Mouse (Mus musculus) liver, embryonic 13.5 days (tissue): ENCODE results near the gene Aaed1. TPM values are rescaled to one million over a fixed set of nuclear protein-coding genes. Genes with fewer than 3 reads are reported as not detected.

ENCODE experiments used
- ATAC-seq: fragments of 200-750 bp; cut with Nextera tagmentation; 2 replicates; pipeline ENCODE4 v1.8.0; 2017; ENCODE audit warnings: low read depth, mild to moderate bottlenecking, moderate number of reproducible peaks, moderate library complexity
- DNase-seq: peaks from one replicate; pipeline ENCODE4 v3.0.0; 2022
- H3K27ac ChIP-seq: fragments of 300-500 bp; sonication (generic); 2 replicates; pipeline ENCODE4 v1.5.1; 2015; ENCODE audit warnings: moderate library complexity, mild to moderate bottlenecking, inconsistent platforms
- H3K27me3 ChIP-seq: fragments of 300-500 bp; sonication (generic); 2 replicates; pipeline ENCODE4 v1.6.1; 2015; ENCODE audit warnings: mild to moderate bottlenecking, inconsistent platforms
- H3K36me3 ChIP-seq: fragments of 300-500 bp; sonication (generic); 2 replicates; pipeline ENCODE4 v1.6.1; 2015; ENCODE audit warnings: mild to moderate bottlenecking, inconsistent platforms
- H3K4me1 ChIP-seq: fragments of 300-500 bp; sonication (generic); replicated peaks from 2 replicates; pipeline ENCODE4 v1.6.1; 2015; ENCODE audit warnings: inconsistent platforms
- H3K4me2 ChIP-seq: fragments of 300-500 bp; sonication (generic); 2 replicates; pipeline ENCODE4 v1.6.1; 2015; ENCODE audit warnings: inconsistent platforms, mild to moderate bottlenecking, moderate library complexity
- H3K4me3 ChIP-seq: fragments of 300-500 bp; sonication (generic); replicated peaks from 2 replicates; pipeline ENCODE4 v1.5.1; 2015; ENCODE audit warnings: mild to moderate bottlenecking, inconsistent platforms
- H3K9ac ChIP-seq: fragments of 300-500 bp; sonication (generic); 2 replicates; pipeline ENCODE4 v1.6.1; 2015; ENCODE audit warnings: mild to moderate bottlenecking, inconsistent platforms
- H3K9me3 ChIP-seq: fragments of 300-500 bp; sonication (generic); replicated peaks from 2 replicates; pipeline ENCODE4 v1.6.1; 2016; ENCODE audit warnings: inconsistent platforms
- WGBS: fragments of 180-500 bp; shearing (Covaris S2); methylation state at CpG from one replicate; pipeline ENCODE4 v1.1.7; 2015; ENCODE audit not compliant: insufficient replicate concordance; 5-methylcytosine and 5-hydroxymethylcytosine counted together
- polyA plus RNA-seq: library from polyadenylated mRNA; unstranded; fragments of >200 nt; fragmentation: Nextera tagmentation; extraction: Ambion mirVana; gene quantifications from 2 replicates; pipeline ENCODE4 v1.2.1, GENCODE M21; 2015

Gene Aaed1
- polyA plus RNA-seq, 1 experiment from 2014 or later: 21.6 TPM

DNA sequence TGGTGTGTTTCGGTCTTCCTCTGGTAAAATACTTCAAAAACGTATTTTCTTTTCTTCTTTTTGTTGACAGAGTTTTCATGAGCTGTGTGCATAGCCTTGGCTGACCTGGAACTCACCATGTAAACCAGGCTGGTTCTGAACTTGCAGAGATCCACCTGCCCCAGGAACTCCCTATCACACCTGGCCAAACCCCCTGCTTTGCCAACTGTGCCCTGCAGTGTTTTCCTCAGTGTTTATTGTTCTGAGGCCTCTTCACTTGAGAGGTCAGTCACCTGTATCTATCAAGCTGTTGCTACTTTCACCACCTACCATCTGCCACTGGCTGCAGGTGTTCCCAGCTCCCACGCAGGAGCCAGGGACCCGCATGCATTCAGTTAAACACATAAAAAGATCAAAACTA lies 85.8 kb downstream of the Aaed1 start:
- WGBS: 70% methylated on average over 4 of the region's 4 CpGs
- DNase-seq: no peak
- Histone ChIP-seq H3K9me3 (no peaks in the 10 kb centered on the region), H3K4me2 (no peak overlapping the region), H3K9ac (no peak overlapping the region), H3K36me3 (0 out of 2 replicates have a peak, but pooled peaks cover 3% of the 10 kb centered on the region), H3K4me3 (no peak overlapping the region), H3K4me1 (no peaks in the 10 kb centered on the region), H3K27ac (no peak overlapping the region), H3K27me3 (no peaks in the 10 kb centered on the region)
- no peak for ATAC-seq

DNA sequence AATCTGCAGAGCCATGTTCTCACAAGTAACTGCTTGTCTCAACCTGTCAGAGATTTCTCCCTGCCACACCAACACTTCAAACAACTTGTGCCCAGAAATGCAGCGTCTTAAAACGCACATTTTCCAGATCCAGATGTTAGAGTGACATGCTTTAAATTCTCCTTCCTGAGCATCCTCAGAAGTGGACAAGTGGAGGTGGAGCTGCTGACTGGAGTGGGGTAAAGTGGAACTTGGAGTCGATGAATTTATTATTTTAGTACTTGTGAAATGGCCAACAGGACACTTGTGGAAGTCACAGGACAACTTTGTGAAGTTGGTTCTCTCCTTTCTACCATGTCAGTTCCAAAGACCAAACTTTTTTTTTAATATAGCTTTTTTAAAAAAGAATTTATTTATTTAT lies 86.8 kb downstream of the Aaed1 start:
- no peak overlapping the region for H3K4me3 ChIP-seq
- H3K9me3 ChIP-seq: no peaks in the 10 kb centered on the region
- no peak overlapping the region for H3K9ac ChIP-seq
- no peak for DNase-seq
- no peak for ATAC-seq
- H3K27ac ChIP-seq: no peak overlapping the region
- no peaks in the 10 kb centered on the region for H3K4me1 ChIP-seq
- WGBS: 74% methylated on average over 3 of the region's 3 CpGs
- H3K27me3 ChIP-seq: no peaks in the 10 kb centered on the region
- no peak overlapping the region for H3K4me2 ChIP-seq
- H3K36me3 ChIP-seq: 0 out of 2 replicates have a peak, but pooled peaks cover 3% of the 10 kb centered on the region

Other genes with a start within 250 kb of the Aaed1 start
- not detected in 2 replicates for gene Hsd17b3, start 223.5 kb downstream of the Aaed1 start, polyA plus RNA-seq
- gene Slc35d2, start 183.3 kb downstream of the Aaed1 start, polyA plus RNA-seq: 5.6 and 6.0 TPM in 2 replicates
- gene Zfp367, start 159.5 kb downstream of the Aaed1 start, polyA plus RNA-seq: 21.9 and 25.7 TPM in 2 replicates
- gene Habp4, start 150.9 kb downstream of the Aaed1 start, polyA plus RNA-seq: 7.5 and 9.1 TPM in 2 replicates
- gene Cdc14b, start 37.4 kb downstream of the Aaed1 start, polyA plus RNA-seq: 6.9 and 8.9 TPM in 2 replicates
- 125 and 152 TPM in 2 replicates for gene Ctsl, start 58.2 kb upstream of the Aaed1 start, polyA plus RNA-seq
- gene Cdk20, start 119.6 kb upstream of the Aaed1 start, polyA plus RNA-seq: 3.7 and 3.8 TPM in 2 replicates
- not detected in 2 replicates for gene Fam240b, start 185.1 kb upstream of the Aaed1 start, polyA plus RNA-seq